Mouse (Mus musculus): ENCODE data around the gene Rnf10.

DNA sequence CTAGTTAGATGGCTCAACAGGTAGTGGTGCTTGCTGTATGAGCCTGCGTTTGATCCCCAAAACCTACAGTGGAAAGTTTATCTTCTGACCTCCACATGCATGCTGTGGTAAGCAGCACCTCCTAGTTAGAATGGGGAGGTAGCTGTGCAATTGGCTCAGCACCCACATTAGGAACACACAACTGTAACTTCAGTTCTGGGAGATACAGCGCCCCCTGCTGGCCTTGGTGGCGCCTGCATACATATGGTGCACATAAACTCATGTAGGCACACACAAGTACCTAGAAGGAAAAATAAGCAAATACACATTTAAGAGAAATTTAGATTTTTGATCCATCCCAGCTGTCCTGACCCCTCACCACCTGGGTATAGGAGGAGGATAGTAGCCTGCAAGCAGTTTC is 50.2 kb downstream of the Rnf10 start:
- TF ChIP-seq FLI1 (IDR thresholded peaks at IDR 0.05; ENCODE audit: low read length) (no peak), GATA1 (IDR thresholded peaks at IDR 0.05; ENCODE audit: borderline replicate concordance, low read length) (no peak)
